Mouse (Mus musculus) forebrain, embryonic 16.5 days (tissue): ENCODE measurements around the gene Fzd1. TPM values are rescaled to one million over a fixed set of nuclear protein-coding genes. Genes with fewer than 3 reads are reported as not detected.

Experiments used
- ATAC-seq: fragments of 200-750 bp; cut with Nextera tagmentation; 2 replicates; pipeline ENCODE4 v1.8.0; 2017; ENCODE audit warnings: mild to moderate bottlenecking, moderate library complexity
- H3K27ac ChIP-seq: fragments of 300-500 bp; sonication (generic); 2 replicates; pipeline ENCODE4 v1.5.1; 2014; ENCODE audit warnings: low read length, control low read depth
- H3K27me3 ChIP-seq: fragments of 300-500 bp; sonication (generic); replicated peaks from 2 replicates; pipeline ENCODE4 v1.6.1; 2014; ENCODE audit warnings: low read length; ENCODE audit not compliant: control insufficient read depth, insufficient read depth
- H3K36me3 ChIP-seq: fragments of 300-500 bp; sonication (generic); 2 replicates; pipeline ENCODE4 v1.6.1; 2014; ENCODE audit not compliant: control insufficient read depth, insufficient read depth
- H3K4me1 ChIP-seq: fragments of 300-500 bp; sonication (generic); replicated peaks from 2 replicates; pipeline ENCODE4 v1.6.1; 2014; ENCODE audit warnings: low read length; ENCODE audit not compliant: control insufficient read depth, insufficient read depth
- H3K4me2 ChIP-seq: fragments of 300-500 bp; sonication (generic); 2 replicates; pipeline ENCODE4 v1.6.1; 2014; ENCODE audit warnings: mild to moderate bottlenecking, low read length, control low read depth
- H3K4me3 ChIP-seq: fragments of 300-500 bp; sonication (generic); replicated peaks from 2 replicates; pipeline ENCODE4 v1.5.1; 2014; ENCODE audit warnings: mild to moderate bottlenecking, low read length, control low read depth
- H3K9ac ChIP-seq: fragments of 300-500 bp; sonication (generic); replicated peaks from 2 replicates; pipeline ENCODE4 v1.6.1; 2014; ENCODE audit warnings: low read depth, low read length, control low read depth
- H3K9me3 ChIP-seq: fragments of 300-500 bp; sonication (generic); 2 replicates; pipeline ENCODE4 v1.6.1; 2016; ENCODE audit warnings: low read length; ENCODE audit not compliant: control insufficient read depth
- WGBS: fragments of 180-500 bp; shearing (Covaris S2); extraction: QIAGEN DNeasy Blood & Tissue Kit; methylation state at CpG from one replicate; pipeline ENCODE4 v1.1.7; 2014; 5-methylcytosine and 5-hydroxymethylcytosine counted together
- polyA plus RNA-seq: library from polyadenylated mRNA; unstranded; fragments of >200 nt; fragmentation: Nextera tagmentation; extraction: Ambion mirVana; gene quantifications from 2 replicates; pipeline ENCODE4 v1.2.1, GENCODE M21; 2015

The Fzd1 gene
- polyA plus RNA-seq, 1 experiment from 2014 or later: 13.0 TPM

GRCm38 (mm10) chr5:4756001-4756681, 1.7 kb downstream of the Fzd1 start:
- H3K4me1 ChIP-seq: peaks cover 22% of the 10 kb centered on the region
- H3K4me2 ChIP-seq: peak overlapping the region; percentile 97
- H3K4me3 ChIP-seq: peak overlapping the region; percentile 89
- no peaks in the 10 kb centered on the region for H3K36me3 ChIP-seq
- no peaks in the 10 kb centered on the region for H3K27me3 ChIP-seq
- peak overlapping the region; percentile 94 for H3K27ac ChIP-seq
- 2% methylated on average over 43 of the region's 43 CpGs for WGBS
- ATAC-seq: no peak
- H3K9ac ChIP-seq: peak overlapping the region; percentile 88
- H3K9me3 ChIP-seq: no peaks in the 10 kb centered on the region

GRCm38 (mm10) chr5:4755326-4755725, 2.5 kb downstream of the Fzd1 start:
- H3K27me3 ChIP-seq: no peaks in the 10 kb centered on the region
- no peak for ATAC-seq
- no peak overlapping the region for H3K27ac ChIP-seq
- peak overlapping the region; percentile 97 for H3K4me2 ChIP-seq
- H3K4me1 ChIP-seq: peaks cover 22% of the 10 kb centered on the region
- H3K9ac ChIP-seq: peak overlapping the region; percentile 88
- H3K9me3 ChIP-seq: no peaks in the 10 kb centered on the region
- 22% methylated on average over 11 of the region's 11 CpGs for WGBS
- no peaks in the 10 kb centered on the region for H3K36me3 ChIP-seq
- H3K4me3 ChIP-seq: peak overlapping the region; percentile 89

GRCm38 (mm10) chr5:4754701-4755281, 3.0 kb downstream of the Fzd1 start:
- no peak overlapping the region for H3K27ac ChIP-seq
- 23% methylated on average over 9 of the region's 9 CpGs for WGBS
- H3K4me2 ChIP-seq: peak overlapping the region; percentile 97
- H3K36me3 ChIP-seq: no peaks in the 10 kb centered on the region
- peak overlapping the region; percentile 89 for H3K4me3 ChIP-seq
- H3K27me3 ChIP-seq: no peaks in the 10 kb centered on the region
- peaks cover 22% of the 10 kb centered on the region for H3K4me1 ChIP-seq
- no peaks in the 10 kb centered on the region for H3K9me3 ChIP-seq
- no peak for ATAC-seq
- peak overlapping the region; percentile 40 for H3K9ac ChIP-seq

GRCm38 (mm10) chr5:4753161-4753560, 4.7 kb downstream of the Fzd1 start:
- Histone ChIP-seq H3K27me3 (no peaks in the 10 kb centered on the region), H3K9me3 (no peaks in the 10 kb centered on the region), H3K36me3 (no peaks in the 10 kb centered on the region), H3K4me2 (peak overlapping the region; percentile 41), H3K4me3 (0 out of 2 replicates have a peak overlapping the region, but pooled peaks have one; percentile 11), H3K27ac (no peak overlapping the region), H3K9ac (no peak overlapping the region), H3K4me1 (peaks cover 17% of the 10 kb centered on the region)
- no peak for ATAC-seq
- 63% methylated on average over 5 of the region's 5 CpGs for WGBS

- Histone ChIP-seq H3K36me3 (no peaks in the 10 kb centered on the region), H3K9me3 (no peaks in the 10 kb centered on the region), H3K9ac (no peak overlapping the region), H3K4me3 (no peak overlapping the region), H3K4me1 (peaks cover 7% of the 10 kb centered on the region), H3K4me2 (no peak overlapping the region), H3K27ac (no peak overlapping the region), H3K27me3 (no peaks in the 10 kb centered on the region)
- ATAC-seq: no peak
- WGBS: 44% methylated on average over 4 of the region's 4 CpGs
These were observed 15.1 kb downstream of the Fzd1 start for GRCm38 (mm10) chr5:4742722-4743121.

- no peak overlapping the region for H3K9ac ChIP-seq
- no peaks in the 10 kb centered on the region for H3K36me3 ChIP-seq
- peaks cover 7% of the 10 kb centered on the region for H3K4me1 ChIP-seq
- no peaks in the 10 kb centered on the region for H3K9me3 ChIP-seq
- no peak overlapping the region for H3K27ac ChIP-seq
- ATAC-seq: no peak
- H3K4me3 ChIP-seq: no peak overlapping the region
- H3K4me2 ChIP-seq: no peak overlapping the region
- no peaks in the 10 kb centered on the region for H3K27me3 ChIP-seq
- WGBS: 62% methylated on average over 6 of the region's 6 CpGs
These were observed 20.8 kb downstream of the Fzd1 start for GRCm38 (mm10) chr5:4737013-4737412.

- WGBS: 56% methylated on average over 7 of the region's 7 CpGs
- Histone ChIP-seq H3K36me3 (no peaks in the 10 kb centered on the region), H3K4me1 (0 out of 2 replicates have a peak, but pooled peaks cover 4% of the 10 kb centered on the region), H3K27me3 (no peaks in the 10 kb centered on the region), H3K9ac (no peak overlapping the region), H3K27ac (no peak overlapping the region), H3K9me3 (no peaks in the 10 kb centered on the region), H3K4me2 (no peak overlapping the region), H3K4me3 (no peak overlapping the region)
- no peak for ATAC-seq
These were observed 22.4 kb downstream of the Fzd1 start for GRCm38 (mm10) chr5:4735461-4735860.

- Histone ChIP-seq H3K9ac (no peak overlapping the region), H3K4me2 (no peak overlapping the region), H3K4me1 (0 out of 2 replicates have a peak, but pooled peaks cover 4% of the 10 kb centered on the region), H3K4me3 (no peak overlapping the region), H3K27ac (no peak overlapping the region), H3K36me3 (no peaks in the 10 kb centered on the region), H3K9me3 (no peaks in the 10 kb centered on the region), H3K27me3 (no peaks in the 10 kb centered on the region)
- ATAC-seq: no peak
- 78% methylated on average over 4 of the region's 4 CpGs for WGBS
These were observed 24.6 kb downstream of the Fzd1 start for GRCm38 (mm10) chr5:4733239-4733638.

GRCm38 (mm10) chr5:4732241-4733229, 25.3 kb downstream of the Fzd1 start:
- ATAC-seq: no peak
- Histone ChIP-seq H3K4me3 (no peak overlapping the region), H3K27ac (no peak overlapping the region), H3K36me3 (no peaks in the 10 kb centered on the region), H3K27me3 (no peaks in the 10 kb centered on the region), H3K9me3 (no peaks in the 10 kb centered on the region), H3K9ac (no peak overlapping the region), H3K4me1 (0 out of 2 replicates have a peak, but pooled peaks cover 4% of the 10 kb centered on the region), H3K4me2 (no peak overlapping the region)
- WGBS: 75% methylated on average over 10 of the region's 10 CpGs
